Mouse (Mus musculus) bone marrow, adult 2 months (tissue): ENCODE measurements around the gene Pgm1.

ENCODE experiments used
- CTCF ChIP-seq: fragments of 200-500 bp; IDR thresholded peaks from 2 replicates; pipeline ENCODE4 v1.5.1; 2011; ENCODE audit warnings: low read length, control low read depth; ENCODE audit not compliant: control insufficient read depth, insufficient read depth
- POLR2A ChIP-seq: fragments of 200-500 bp; IDR thresholded peaks from 2 replicates; pipeline ENCODE4 v1.6.1; 2011; ENCODE audit warnings: low read depth, mild to moderate bottlenecking, control low read depth, low read length, borderline replicate concordance; ENCODE audit not compliant: control insufficient read depth

DNA sequence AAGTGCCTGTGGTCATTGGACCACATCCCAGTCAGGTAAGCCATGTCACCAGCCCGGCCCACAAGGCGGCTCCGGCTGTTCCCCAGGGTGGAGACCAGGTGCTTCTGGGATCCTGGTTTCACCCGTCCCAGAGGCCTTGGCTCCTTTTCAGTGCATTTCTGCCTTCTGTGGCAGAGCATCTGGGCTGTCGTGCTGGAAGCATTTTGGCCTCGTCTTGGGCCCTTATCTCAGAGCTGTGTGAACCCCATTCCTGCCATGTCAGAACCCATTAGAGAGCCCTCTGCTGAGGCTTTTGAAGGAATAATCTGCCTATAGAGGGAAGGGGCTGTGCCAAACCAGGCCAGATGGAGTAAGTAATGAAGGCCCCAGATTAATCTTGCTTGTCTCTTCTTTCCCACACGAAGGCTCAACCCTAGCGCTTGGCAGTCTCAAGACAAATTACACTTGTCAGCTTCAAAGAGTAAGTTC lies 80.0 kb downstream of the Pgm1 start:
- TF ChIP-seq CTCF (no peak), POLR2A (no peak)
